Mouse (Mus musculus) stomach, embryonic 14.5 days (tissue): ENCODE data around the gene Ang6. TPM values are rescaled to one million over a fixed set of nuclear protein-coding genes. Genes with fewer than 3 reads are reported as not detected.
"Not testable (repeated sequence)": the region's sequence is repeated elsewhere in the genome, so short reads cannot be mapped to it uniquely, and the experiment has no call there.

ENCODE experiments used
- ATAC-seq: fragments of 200-750 bp; cut with Nextera tagmentation; 2 replicates; pipeline ENCODE4 v1.8.0; 2017; ENCODE audit warnings: low read depth, moderate TSS enrichment; ENCODE audit not compliant: insufficient number of reproducible peaks, insufficient read depth, low FRiP score
- H3K27ac ChIP-seq: fragments of 300-500 bp; sonication (generic); 2 replicates; pipeline ENCODE4 v1.5.1; 2014; ENCODE audit warnings: mild to moderate bottlenecking, low read length, moderate library complexity, mixed read lengths
- H3K27me3 ChIP-seq: fragments of 300-500 bp; sonication (generic); 2 replicates; pipeline ENCODE4 v1.6.1; 2014; ENCODE audit warnings: low read length, control low read depth, mixed read lengths; ENCODE audit not compliant: control insufficient read depth, insufficient read depth
- H3K36me3 ChIP-seq: fragments of 300-500 bp; sonication (generic); 2 replicates; pipeline ENCODE4 v1.6.1; 2014; ENCODE audit warnings: mild to moderate bottlenecking, control low read depth, low read length, moderate library complexity, mixed read lengths; ENCODE audit not compliant: control insufficient read depth, insufficient read depth
- H3K4me1 ChIP-seq: fragments of 300-500 bp; sonication (generic); 2 replicates; pipeline ENCODE4 v1.6.1; 2014; ENCODE audit warnings: low read length, control low read depth, mixed read lengths; ENCODE audit not compliant: control insufficient read depth, insufficient read depth
- H3K4me2 ChIP-seq: fragments of 300-500 bp; sonication (generic); replicated peaks from 2 replicates; pipeline ENCODE4 v1.6.1; 2014; ENCODE audit warnings: low read depth, low read length, control low read depth
- H3K4me3 ChIP-seq: fragments of 300-500 bp; sonication (generic); 2 replicates; pipeline ENCODE4 v1.5.1; 2014; ENCODE audit warnings: low read depth, low read length, control low read depth
- H3K9ac ChIP-seq: fragments of 300-500 bp; sonication (generic); replicated peaks from 2 replicates; pipeline ENCODE4 v1.6.1; 2014; ENCODE audit warnings: low read depth, mild to moderate bottlenecking, control low read depth, low read length, moderate library complexity, mixed read lengths
- H3K9me3 ChIP-seq: fragments of 300-500 bp; sonication (generic); 2 replicates; pipeline ENCODE4 v1.6.1; 2016; ENCODE audit warnings: low read depth, low read length, control low read depth; ENCODE audit not compliant: control insufficient read depth
- WGBS: fragments of 180-500 bp; shearing (Covaris S2); extraction: QIAGEN DNeasy Blood & Tissue Kit; methylation state at CpG from one replicate; pipeline ENCODE4 v1.1.7; 2014; 5-methylcytosine and 5-hydroxymethylcytosine counted together
- polyA plus RNA-seq: library from polyadenylated mRNA; unstranded; fragments of >200 nt; fragmentation: Nextera tagmentation; extraction: Ambion mirVana; gene quantifications from 2 replicates; pipeline ENCODE4 v1.2.1, GENCODE M21; 2014

Gene Ang6
- polyA plus RNA-seq, 1 experiment from 2014 or later = not detected

- H3K27ac ChIP-seq = no peak overlapping the region
- WGBS = 3% methylated on average over 3 of the region's 4 CpGs
- peak; percentile 77; the same call in 1 of the 2 replicates for ATAC-seq
- H3K4me3 ChIP-seq = no peak overlapping the region
- no peaks in the 10 kb centered on the region for H3K4me1 ChIP-seq
- no peak overlapping the region for H3K4me2 ChIP-seq
- no peaks in the 10 kb centered on the region for H3K36me3 ChIP-seq
- H3K9me3 ChIP-seq = no peaks in the 10 kb centered on the region
- H3K27me3 ChIP-seq = no peaks in the 10 kb centered on the region
- no peak overlapping the region for H3K9ac ChIP-seq
Measured at GRCm38 (mm10) chr14:43983897-43984296, 18.2 kb downstream of the Ang6 start.

DNA sequence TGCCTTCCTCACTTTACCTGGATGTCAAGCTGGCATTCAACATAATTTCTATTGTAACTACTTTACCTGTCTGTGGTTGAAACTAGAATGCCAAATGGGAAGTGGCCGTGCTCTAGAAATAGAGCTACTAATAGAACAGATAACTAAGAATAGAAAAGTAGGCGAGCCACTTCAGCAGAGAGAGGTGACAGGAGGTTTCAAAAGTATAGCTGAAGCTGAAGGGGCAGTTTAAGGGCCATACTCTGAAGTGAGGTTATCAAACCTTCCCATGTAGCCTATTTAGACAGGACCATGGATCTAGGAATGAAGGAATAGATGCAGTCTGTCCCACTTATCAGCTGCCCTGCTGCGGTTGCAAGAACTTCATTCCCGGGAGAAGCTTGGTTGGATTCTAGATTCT, 18.6 kb downstream of the Ang6 start:
- H3K27me3 ChIP-seq = no peaks in the 10 kb centered on the region
- 68% methylated on average over 4 of the region's 4 CpGs for WGBS
- no peak overlapping the region for H3K4me2 ChIP-seq
- no peak overlapping the region for H3K9ac ChIP-seq
- H3K27ac ChIP-seq = no peak overlapping the region
- no peaks in the 10 kb centered on the region for H3K36me3 ChIP-seq
- no peak for ATAC-seq
- H3K4me1 ChIP-seq = no peaks in the 10 kb centered on the region
- no peak overlapping the region for H3K4me3 ChIP-seq
- no peaks in the 10 kb centered on the region for H3K9me3 ChIP-seq

DNA sequence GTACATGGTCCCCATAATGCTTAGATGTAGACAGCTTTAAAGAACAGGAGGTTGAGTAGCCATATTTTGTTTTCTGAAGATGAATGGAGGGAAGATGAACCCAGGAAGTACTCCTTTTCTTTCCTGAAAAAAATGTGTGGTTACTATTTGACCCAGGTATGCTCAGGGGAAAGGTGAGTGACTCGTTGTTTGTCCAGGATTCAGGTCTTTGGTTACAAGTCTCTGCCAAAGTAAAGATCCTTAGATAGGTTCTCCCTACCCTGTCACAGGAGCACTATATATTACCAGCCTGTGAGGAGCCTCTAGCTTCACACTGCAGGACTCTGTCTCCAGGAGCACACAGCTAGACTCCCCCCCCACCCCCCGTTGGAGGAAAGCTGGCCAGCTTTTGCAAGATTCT, 45.3 kb downstream of the Ang6 start, which contains the start of gene Ang5:
Ang5 (plus strand) TSS at position 301 of the 400 bp plus-strand sequence.
- ATAC-seq, H3K27ac ChIP-seq, H3K4me3 ChIP-seq, H3K4me2 ChIP-seq, H3K36me3 ChIP-seq, H3K4me1 ChIP-seq, H3K27me3 ChIP-seq, H3K9me3 ChIP-seq, H3K9ac ChIP-seq: not testable (repeated sequence)
- WGBS = no CpG with 5 or more reads among the region's 2 CpGs

DNA sequence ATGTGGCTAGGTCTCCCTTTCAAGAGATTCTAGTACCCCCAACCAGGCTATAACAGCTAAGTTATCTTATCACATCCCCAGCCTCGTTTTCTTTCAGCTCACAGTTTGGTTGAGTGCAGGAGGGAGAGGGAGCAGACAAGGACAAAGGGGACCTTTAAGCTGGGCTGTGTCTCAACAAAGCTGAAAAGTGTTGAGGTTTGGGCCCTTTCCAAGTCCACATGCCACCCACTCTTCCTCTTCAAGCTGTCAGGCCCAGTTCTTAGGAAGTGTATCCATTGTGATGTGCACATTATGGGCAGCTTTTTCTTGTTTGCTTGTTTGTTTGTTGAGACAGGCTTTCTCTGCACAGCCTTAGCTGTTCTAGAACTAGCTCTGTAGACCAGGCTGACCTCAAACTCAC, 47.0 kb downstream of the Ang6 start:
- H3K27me3 ChIP-seq, H3K36me3 ChIP-seq, H3K9ac ChIP-seq, H3K4me3 ChIP-seq, H3K4me1 ChIP-seq, H3K4me2 ChIP-seq, H3K27ac ChIP-seq, ATAC-seq, H3K9me3 ChIP-seq: not testable (repeated sequence)
- no CpG with 5 or more reads among the region's 1 CpGs for WGBS

GRCm38 (mm10) chr14:43953382-43953781, 48.7 kb downstream of the Ang6 start:
- not testable (repeated sequence) for H3K4me2 ChIP-seq, H3K36me3 ChIP-seq, ATAC-seq, H3K4me3 ChIP-seq, H3K27ac ChIP-seq, H3K4me1 ChIP-seq, H3K9ac ChIP-seq, H3K9me3 ChIP-seq, H3K27me3 ChIP-seq
- 39% methylated on average over 2 of the region's 2 CpGs for WGBS

Other genes with a start within 250 kb of the Ang6 start
- gene Gm8180, start 217.5 kb downstream of the Ang6 start, polyA plus RNA-seq = not detected in 2 replicates
- not detected in 2 replicates for gene Ear1, start 126.8 kb downstream of the Ang6 start, polyA plus RNA-seq
- gene Ear10, start 78.7 kb downstream of the Ang6 start, polyA plus RNA-seq = not detected in 2 replicates
- 19.7 and 19.9 TPM in 2 replicates for gene Gm8113, start 76.9 kb downstream of the Ang6 start, polyA plus RNA-seq
- gene Ang5, start 45.2 kb downstream of the Ang6 start, polyA plus RNA-seq = not detected in 2 replicates
- 0.36 and 0.76 TPM in 2 replicates for gene Ear2, start 100.4 kb upstream of the Ang6 start, polyA plus RNA-seq
- not detected in 2 replicates for gene Gm3327, start 121.6 kb upstream of the Ang6 start, polyA plus RNA-seq
- not detected in 2 replicates for gene Gm8212, start 195.4 kb upstream of the Ang6 start, polyA plus RNA-seq
- gene 4930503E14Rik, start 211.0 kb upstream of the Ang6 start, polyA plus RNA-seq = not detected in 2 replicates